Mouse (Mus musculus) CH12.LX (cell line): ENCODE measurements around the gene Glt1d1. TPM values are rescaled to one million over a fixed set of nuclear protein-coding genes. Genes with fewer than 3 reads are reported as not detected.
"Not testable (repeated sequence)": the region's sequence is repeated elsewhere in the genome, so short reads cannot be mapped to it uniquely, and the experiment has no call there.

Experiments used
- DNase-seq: peaks from one replicate; pipeline ENCODE4 v3.0.0-alpha.2; 2013; ENCODE audit errors: extremely low read depth
- H3K27ac ChIP-seq: 2 replicates; pipeline ENCODE4 v1.5.1; 2012; ENCODE audit warnings: low read depth, mild to moderate bottlenecking, control low read depth, moderate library complexity; ENCODE audit not compliant: insufficient read depth
- H3K27me3 ChIP-seq: replicated peaks from 2 replicates; pipeline ENCODE3; 2012; ENCODE audit warnings: inconsistent platforms
- H3K36me3 ChIP-seq, 2 experiments: replicated peaks in 1 of 2; 2 replicates each; pipeline versions ENCODE3 to v1.6.1; 2012; ENCODE audit warnings: inconsistent platforms in 1 of 2, low read length in 1 of 2, mild to moderate bottlenecking in 1 of 2, mixed read lengths in 1 of 2, moderate library complexity in 1 of 2; ENCODE audit not compliant: control insufficient read depth in 1 of 2, insufficient read depth in 1 of 2
- H3K4me1 ChIP-seq, 2 experiments: 2 replicates each; pipeline ENCODE4 v1.6.1; 2012; ENCODE audit warnings: inconsistent platforms in 1 of 2, moderate library complexity in 1 of 2; ENCODE audit not compliant: insufficient read depth in 2 of 2, control insufficient read depth in 1 of 2
- H3K4me2 ChIP-seq: 2 replicates; pipeline ENCODE4 v1.6.1; 2012; ENCODE audit warnings: low read depth, mild to moderate bottlenecking, control low read depth; ENCODE audit not compliant: poor library complexity, insufficient read depth, severe bottlenecking
- H3K4me3 ChIP-seq, 3 experiments: fragments of 150-350 bp in 1 of 3; sonication (generic) in 1 of 3; replicated peaks in 1 of 3; 2 replicates each; pipeline versions ENCODE3 to v1.5.1; 2011 to 2012; ENCODE audit warnings: low read depth in 2 of 3, low read length in 2 of 3, mild to moderate bottlenecking in 2 of 3, moderate library complexity in 2 of 3, control low read depth in 1 of 3, improper control_type of control experiment in 1 of 3, inconsistent platforms in 1 of 3, mixed read lengths in 1 of 3; ENCODE audit not compliant: poor library complexity in 1 of 3
- H3K79me2 ChIP-seq: replicated peaks from 2 replicates; pipeline ENCODE4 v1.6.1; 2012; ENCODE audit warnings: mild to moderate bottlenecking, moderate library complexity; ENCODE audit not compliant: control insufficient read depth, poor library complexity, insufficient read depth, severe bottlenecking; ENCODE audit errors: extremely low read depth
- H3K9ac ChIP-seq: 2 replicates; pipeline ENCODE4 v1.6.1; 2012; ENCODE audit warnings: low read depth, mild to moderate bottlenecking, control low read depth, moderate library complexity; ENCODE audit not compliant: insufficient read depth
- H3K9me3 ChIP-seq: replicated peaks from 2 replicates; pipeline ENCODE3; 2012; ENCODE audit warnings: low read length, inconsistent platforms, mixed read lengths
- BHLHE40 ChIP-seq: IDR thresholded peaks from 2 replicates; pipeline ENCODE4 v1.6.1; 2011; ENCODE audit warnings: mild to moderate bottlenecking, low read depth, low read length, improper control_type of control experiment
- CHD2 ChIP-seq: IDR thresholded peaks from 2 replicates; pipeline ENCODE4 v1.6.1; 2011; ENCODE audit warnings: low read length, improper control_type of control experiment
- HCFC1 ChIP-seq: IDR thresholded peaks from 2 replicates; pipeline ENCODE4 v1.6.1; 2012; ENCODE audit warnings: low read depth, mild to moderate bottlenecking, inconsistent platforms, low read length, improper control_type of control experiment
- IRF4 ChIP-seq: IDR thresholded peaks from 2 replicates; pipeline ENCODE4 v1.6.1; 2014; ENCODE audit warnings: low read depth, mild to moderate bottlenecking, inconsistent platforms, low read length, improper control_type of control experiment
- JUN ChIP-seq: IDR thresholded peaks from 2 replicates; pipeline ENCODE4 v1.6.1; 2011; ENCODE audit warnings: low read depth, mild to moderate bottlenecking, low read length, improper control_type of control experiment, moderate library complexity; ENCODE audit not compliant: insufficient read depth
- JUND ChIP-seq: conservative IDR thresholded peaks from 2 replicates; pipeline ENCODE4 v1.6.1; 2011; ENCODE audit warnings: low read depth, low read length, improper control_type of control experiment
- MAFK ChIP-seq: IDR thresholded peaks from 2 replicates; pipeline ENCODE4 v1.6.1; 2011; ENCODE audit warnings: low read length, improper control_type of control experiment; ENCODE audit not compliant: insufficient replicate concordance
- MAX ChIP-seq: IDR thresholded peaks from 2 replicates; pipeline ENCODE4 v1.6.1; 2011; ENCODE audit warnings: low read length, improper control_type of control experiment
- MXI1 ChIP-seq: IDR thresholded peaks from 2 replicates; pipeline ENCODE4 v1.6.1; 2011; ENCODE audit warnings: mild to moderate bottlenecking, low read depth, low read length, improper control_type of control experiment
- NELFE ChIP-seq: IDR thresholded peaks from 2 replicates; pipeline ENCODE4 v1.6.1; 2011; ENCODE audit warnings: low read depth, low read length, improper control_type of control experiment
- PAX5 ChIP-seq: IDR thresholded peaks from 2 replicates; pipeline ENCODE4 v1.6.1; 2012; ENCODE audit warnings: low read length, inconsistent platforms, mixed read lengths
- POLR2A ChIP-seq: IDR thresholded peaks from 2 replicates; pipeline ENCODE4 v1.6.1; 2011; ENCODE audit warnings: low read depth, mild to moderate bottlenecking, improper control_type of control experiment, low read length
- POLR2AphosphoS2 ChIP-seq: IDR thresholded peaks from 2 replicates; pipeline ENCODE4 v1.6.1; 2011; ENCODE audit warnings: low read depth, low read length, improper control_type of control experiment
- TCF12 ChIP-seq: IDR thresholded peaks from 2 replicates; pipeline ENCODE4 v1.6.1; 2014; ENCODE audit warnings: low read depth, mild to moderate bottlenecking, inconsistent platforms, low read length, improper control_type of control experiment
- UBTF ChIP-seq: IDR thresholded peaks from 2 replicates; pipeline ENCODE4 v1.6.1; 2012; ENCODE audit warnings: low read depth, mild to moderate bottlenecking, inconsistent platforms, low read length, improper control_type of control experiment, moderate library complexity
- USF1 ChIP-seq: IDR thresholded peaks from 2 replicates; pipeline ENCODE4 v1.6.1; 2014; ENCODE audit warnings: low read depth, mild to moderate bottlenecking, inconsistent platforms, low read length, improper control_type of control experiment
- USF2 ChIP-seq: conservative IDR thresholded peaks from 2 replicates; pipeline ENCODE4 v1.6.1; 2011; ENCODE audit warnings: low read depth, low read length, improper control_type of control experiment
- dilution Hi-C: fragments of 300-500 bp; cut with MboI; formaldehyde crosslinking; loops from 2 replicates; pipeline ENCODE4 v1.14.3; 2020; ENCODE audit warnings: low sequenced_read_pairs; ENCODE audit not compliant: extremely low pct_unique_long_range_greater_than_20kb, extremely low pct_ligation_motif_present
- in situ Hi-C: fragments of 300-500 bp; cut with MboI; formaldehyde crosslinking; loops from 3 replicates; pipeline ENCODE4 v1.14.3; 2019; ENCODE audit warnings: low sequenced_read_pairs, low pct_ligation_motif_present, low pct_unique_long_range_greater_than_20kb, mixed read lengths
- polyA plus RNA-seq: library from polyadenylated mRNA; unstranded; fragments of >175 nt; gene quantifications from 2 replicates; pipeline ENCODE4 v1.2.1, GENCODE M21; 2012; ENCODE audit warnings: low read depth; ENCODE audit not compliant: insufficient read length
- total RNA-seq, 2 experiments: library from RNA; depleted of rRNA; stranded (reverse); fragments of 300-350 nt in 1 of 2; fragments of >200 nt in 1 of 2; gene quantifications; 2 replicates each; pipeline ENCODE4 v1.2.3; 2012 to 2014

The Glt1d1 gene
- total and polyA plus RNA-seq, 3 experiments, result 0.21 to 0.25 TPM; not detected in 1

- Histone ChIP-seq H3K36me3 (no peaks in the 10 kb centered on the region), H3K79me2 (no peaks in the 10 kb centered on the region), H3K27me3 (no peaks in the 10 kb centered on the region), H3K4me2 (no peak overlapping the region), H3K9ac (no peak overlapping the region), H3K27ac (no peak overlapping the region), H3K9me3 (peaks cover 61% of the 10 kb centered on the region), H3K4me3 (no peak overlapping the region), H3K4me1 (no peaks in the 10 kb centered on the region)
- dilution Hi-C loops (no loop called here), in situ Hi-C loops (no loop called here)
- no peak for TF ChIP-seq POLR2A
- TF ChIP-seq PAX5, result no peak
- DNase-seq, result no peak
Measured at GRCm38 (mm10) chr5:127720591-127721379, 88.7 kb downstream of the Glt1d1 start.

GRCm38 (mm10) chr5:127722171-127722570 lies 90.1 kb downstream of the Glt1d1 start:
- dilution Hi-C loops, DNase-seq, H3K4me2 ChIP-seq, H3K36me3 ChIP-seq, H3K4me1 ChIP-seq, H3K27ac ChIP-seq, H3K27me3 ChIP-seq, in situ Hi-C loops, H3K9ac ChIP-seq, H3K4me3 ChIP-seq, H3K79me2 ChIP-seq: not testable (repeated sequence)
- H3K9me3 ChIP-seq, result peaks cover 59% of the 10 kb centered on the region

GRCm38 (mm10) chr5:127730351-127730750 lies 98.3 kb downstream of the Glt1d1 start:
- no peak overlapping the region for H3K4me3 ChIP-seq
- dilution Hi-C loops, result no loop called here
- no peaks in the 10 kb centered on the region for H3K27me3 ChIP-seq
- in situ Hi-C loops, result no loop called here
- H3K9me3 ChIP-seq, result peaks cover 60% of the 10 kb centered on the region
- H3K9ac ChIP-seq, result no peak overlapping the region
- DNase-seq, result no peak
- H3K79me2 ChIP-seq, result no peaks in the 10 kb centered on the region
- H3K27ac ChIP-seq, result no peak overlapping the region
- no peaks in the 10 kb centered on the region for H3K36me3 ChIP-seq
- no peak for TF ChIP-seq MXI1
- no peak for TF ChIP-seq UBTF
- no peak for TF ChIP-seq TCF12
- no peak for TF ChIP-seq IRF4
- no peak for TF ChIP-seq MAFK
- TF ChIP-seq JUN, result no peak
- no peak for TF ChIP-seq NELFE
- no peak for TF ChIP-seq POLR2AphosphoS2
- no peak for TF ChIP-seq HCFC1
- TF ChIP-seq JUND, result no peak
- TF ChIP-seq CHD2, result no peak
- TF ChIP-seq BHLHE40, result no peak
- TF ChIP-seq MAX, result no peak
- no peak for TF ChIP-seq USF2
- no peak for TF ChIP-seq USF1
- no peaks in the 10 kb centered on the region for H3K4me1 ChIP-seq
- H3K4me2 ChIP-seq, result no peak overlapping the region
